Mouse (Mus musculus) midbrain, embryonic 16.5 days (tissue): ENCODE data around the gene Chmp6. TPM values are rescaled to one million over a fixed set of nuclear protein-coding genes. Genes with fewer than 3 reads are reported as not detected.

Source experiments
- ATAC-seq: fragments of 200-750 bp; cut with Nextera tagmentation; 2 replicates; pipeline ENCODE4 v1.8.0; 2017; ENCODE audit warnings: moderate TSS enrichment
- H3K27ac ChIP-seq: fragments of 300-500 bp; sonication (generic); 2 replicates; pipeline ENCODE4 v1.5.1; 2014; ENCODE audit warnings: mild to moderate bottlenecking, low read length, mixed read lengths
- H3K27me3 ChIP-seq: fragments of 300-500 bp; sonication (generic); 2 replicates; pipeline ENCODE4 v1.6.1; 2014; ENCODE audit warnings: low read depth, low read length, mixed read lengths; ENCODE audit not compliant: control insufficient read depth, insufficient read depth
- H3K36me3 ChIP-seq: fragments of 300-500 bp; sonication (generic); 2 replicates; pipeline ENCODE4 v1.6.1; 2014; ENCODE audit warnings: mild to moderate bottlenecking, low read length, moderate library complexity, mixed read lengths; ENCODE audit not compliant: control insufficient read depth, insufficient read depth
- H3K4me1 ChIP-seq: fragments of 300-500 bp; sonication (generic); 2 replicates; pipeline ENCODE4 v1.6.1; 2014; ENCODE audit warnings: mild to moderate bottlenecking, low read length, mixed read lengths; ENCODE audit not compliant: control insufficient read depth, insufficient read depth
- H3K4me2 ChIP-seq: fragments of 300-500 bp; sonication (generic); 2 replicates; pipeline ENCODE4 v1.6.1; 2014; ENCODE audit warnings: mild to moderate bottlenecking, low read length, mixed read lengths
- H3K4me3 ChIP-seq: fragments of 300-500 bp; sonication (generic); 2 replicates; pipeline ENCODE4 v1.5.1; 2014; ENCODE audit warnings: low read depth, mild to moderate bottlenecking, low read length, moderate library complexity, mixed read lengths
- H3K9ac ChIP-seq: fragments of 300-500 bp; sonication (generic); 2 replicates; pipeline ENCODE4 v1.6.1; 2014; ENCODE audit warnings: low read depth, low read length, mixed read lengths
- H3K9me3 ChIP-seq: fragments of 300-500 bp; sonication (generic); replicated peaks from 2 replicates; pipeline ENCODE4 v1.6.1; 2014; ENCODE audit warnings: mild to moderate bottlenecking, low read length, mixed read lengths; ENCODE audit not compliant: control insufficient read depth, poor library complexity, severe bottlenecking
- WGBS: fragments of 180-500 bp; shearing (Covaris S2); extraction: QIAGEN DNeasy Blood & Tissue Kit; methylation state at CpG from one replicate; pipeline ENCODE4 v1.1.7; 2014; 5-methylcytosine and 5-hydroxymethylcytosine counted together
- polyA plus RNA-seq: library from polyadenylated mRNA; unstranded; fragments of >200 nt; fragmentation: Nextera tagmentation; extraction: Ambion mirVana; gene quantifications from 2 replicates; pipeline ENCODE4 v1.2.1, GENCODE M21; 2015

Chmp6 gene
- polyA plus RNA-seq, 1 experiment from 2014 or later, result 115 TPM

DNA sequence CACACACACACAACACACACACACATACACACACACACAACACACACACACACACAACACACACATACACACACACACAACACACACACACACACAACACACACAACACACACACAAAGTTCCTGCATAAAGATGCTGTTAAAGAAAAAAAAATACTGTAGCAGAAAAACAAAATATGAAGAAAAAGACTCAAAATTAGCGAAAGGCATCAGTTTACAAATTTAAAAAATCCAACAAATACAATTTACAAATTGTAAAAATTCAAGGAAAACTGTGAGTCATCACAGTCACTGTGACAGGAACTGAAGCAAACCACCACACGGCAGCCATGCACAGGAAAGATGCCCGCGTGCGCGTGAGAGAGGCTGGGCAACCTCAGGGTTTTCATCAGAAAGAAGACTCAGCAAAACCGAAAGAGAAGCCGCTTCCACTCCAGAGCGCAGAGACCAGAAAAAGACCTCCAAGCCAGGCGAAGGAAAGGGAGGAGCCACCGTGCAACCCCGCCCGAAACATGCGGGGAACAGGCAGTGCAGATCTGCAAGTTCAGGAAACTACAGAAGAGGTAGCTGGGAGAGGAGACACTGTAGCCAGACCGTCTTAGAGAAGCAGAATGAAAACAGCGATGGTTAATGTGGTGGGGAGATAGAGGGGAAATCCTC, 14.9 kb downstream of the Chmp6 start:
- Histone ChIP-seq H3K27me3 (no peaks in the 10 kb centered on the region), H3K9me3 (no peaks in the 10 kb centered on the region), H3K4me2 (no peak overlapping the region), H3K4me1 (no peaks in the 10 kb centered on the region), H3K36me3 (no peaks in the 10 kb centered on the region), H3K4me3 (no peak overlapping the region), H3K27ac (no peak overlapping the region), H3K9ac (no peak overlapping the region)
- 73% methylated on average over 16 of the region's 16 CpGs for WGBS
- ATAC-seq, result no peak

DNA sequence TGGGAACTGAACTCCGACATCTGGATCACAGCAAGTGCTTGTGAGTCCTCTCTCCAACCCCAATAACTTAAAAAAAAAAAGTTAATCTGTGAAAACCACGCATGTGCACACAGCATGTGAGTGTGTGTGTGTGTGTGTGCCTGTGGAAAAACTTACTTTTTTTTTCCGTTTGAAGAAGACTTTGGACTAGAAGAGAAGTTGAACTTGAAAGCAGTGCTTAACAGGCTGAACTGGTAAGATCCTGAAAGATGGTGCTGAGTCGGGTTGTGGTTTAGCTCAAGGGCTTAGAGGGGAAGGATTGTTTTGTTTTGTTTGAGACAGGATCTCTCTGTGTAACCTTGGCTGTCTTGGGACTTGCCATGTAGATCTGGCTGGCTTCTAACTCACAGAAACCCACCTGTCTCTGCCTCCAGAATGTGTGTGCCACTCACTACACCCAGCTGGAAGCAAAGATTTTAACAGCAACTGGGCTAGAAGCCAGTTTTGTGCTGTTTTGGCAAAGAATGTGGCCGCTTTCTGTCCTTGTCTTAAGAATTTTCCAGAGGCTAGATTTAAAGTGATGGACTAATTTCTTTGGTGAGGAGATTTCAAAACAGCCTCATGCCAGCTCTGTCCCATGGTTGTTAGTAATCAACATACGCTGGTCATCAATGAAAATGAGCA, 16.5 kb downstream of the Chmp6 start:
- H3K27me3 ChIP-seq, result no peaks in the 10 kb centered on the region
- no peaks in the 10 kb centered on the region for H3K36me3 ChIP-seq
- H3K4me1 ChIP-seq, result no peaks in the 10 kb centered on the region
- ATAC-seq, result no peak
- no peak overlapping the region for H3K4me3 ChIP-seq
- no peak overlapping the region for H3K27ac ChIP-seq
- H3K9me3 ChIP-seq, result no peaks in the 10 kb centered on the region
- H3K9ac ChIP-seq, result no peak overlapping the region
- H3K4me2 ChIP-seq, result no peak overlapping the region
- WGBS, result 85% methylated on average over 6 of the region's 6 CpGs

DNA sequence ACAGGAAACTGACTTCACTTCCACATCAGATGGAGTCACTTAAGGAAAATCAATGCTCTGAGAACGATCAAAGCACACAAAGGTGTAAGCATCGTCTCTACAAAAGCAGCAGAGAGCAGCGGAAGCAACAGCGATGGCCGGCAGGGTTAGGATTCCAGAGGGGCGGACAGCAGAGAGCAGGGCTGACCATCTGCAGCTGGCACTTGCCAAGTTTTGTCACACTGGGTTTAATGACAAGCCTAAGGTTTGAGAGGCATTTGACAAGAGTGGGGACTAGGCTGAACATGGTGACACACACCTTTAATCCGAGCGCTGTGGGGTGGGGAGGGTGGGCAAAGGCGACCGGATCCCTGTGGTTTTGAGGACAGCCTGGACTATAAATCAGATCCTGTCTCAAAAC, 18.6 kb downstream of the Chmp6 start:
- no peak overlapping the region for H3K4me3 ChIP-seq
- H3K9me3 ChIP-seq, result no peaks in the 10 kb centered on the region
- H3K36me3 ChIP-seq, result no peaks in the 10 kb centered on the region
- no peak overlapping the region for H3K4me2 ChIP-seq
- no peaks in the 10 kb centered on the region for H3K27me3 ChIP-seq
- no peak for ATAC-seq
- no peaks in the 10 kb centered on the region for H3K4me1 ChIP-seq
- H3K9ac ChIP-seq, result no peak overlapping the region
- H3K27ac ChIP-seq, result no peak overlapping the region
- 74% methylated on average over 10 of the region's 10 CpGs for WGBS

DNA sequence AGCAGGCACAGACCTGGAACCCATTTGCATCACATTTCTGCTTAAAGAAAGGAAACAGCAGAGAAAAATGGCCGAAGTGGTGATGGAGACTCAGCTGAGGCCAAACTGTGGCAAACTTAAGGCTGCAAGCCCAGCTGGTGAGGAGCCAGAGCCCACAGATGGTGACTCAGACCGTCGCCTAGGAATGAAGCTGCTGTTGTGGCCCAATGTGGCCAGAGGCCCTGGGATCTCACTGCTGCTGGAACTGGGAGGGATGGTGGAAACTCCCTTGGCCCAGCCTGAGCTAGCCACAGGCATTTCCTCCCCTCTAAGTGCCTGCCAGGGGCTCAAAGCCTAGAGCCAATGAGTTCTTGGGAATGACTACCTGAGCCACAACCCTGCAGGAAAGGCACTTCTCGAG, 19.9 kb downstream of the Chmp6 start:
- Histone ChIP-seq H3K4me3 (no peak overlapping the region), H3K27me3 (no peaks in the 10 kb centered on the region), H3K9me3 (no peaks in the 10 kb centered on the region), H3K4me2 (no peak overlapping the region), H3K4me1 (no peaks in the 10 kb centered on the region), H3K36me3 (no peaks in the 10 kb centered on the region), H3K9ac (no peak overlapping the region), H3K27ac (no peak overlapping the region)
- no peak for ATAC-seq
- WGBS, result 56% methylated on average over 4 of the region's 4 CpGs

DNA sequence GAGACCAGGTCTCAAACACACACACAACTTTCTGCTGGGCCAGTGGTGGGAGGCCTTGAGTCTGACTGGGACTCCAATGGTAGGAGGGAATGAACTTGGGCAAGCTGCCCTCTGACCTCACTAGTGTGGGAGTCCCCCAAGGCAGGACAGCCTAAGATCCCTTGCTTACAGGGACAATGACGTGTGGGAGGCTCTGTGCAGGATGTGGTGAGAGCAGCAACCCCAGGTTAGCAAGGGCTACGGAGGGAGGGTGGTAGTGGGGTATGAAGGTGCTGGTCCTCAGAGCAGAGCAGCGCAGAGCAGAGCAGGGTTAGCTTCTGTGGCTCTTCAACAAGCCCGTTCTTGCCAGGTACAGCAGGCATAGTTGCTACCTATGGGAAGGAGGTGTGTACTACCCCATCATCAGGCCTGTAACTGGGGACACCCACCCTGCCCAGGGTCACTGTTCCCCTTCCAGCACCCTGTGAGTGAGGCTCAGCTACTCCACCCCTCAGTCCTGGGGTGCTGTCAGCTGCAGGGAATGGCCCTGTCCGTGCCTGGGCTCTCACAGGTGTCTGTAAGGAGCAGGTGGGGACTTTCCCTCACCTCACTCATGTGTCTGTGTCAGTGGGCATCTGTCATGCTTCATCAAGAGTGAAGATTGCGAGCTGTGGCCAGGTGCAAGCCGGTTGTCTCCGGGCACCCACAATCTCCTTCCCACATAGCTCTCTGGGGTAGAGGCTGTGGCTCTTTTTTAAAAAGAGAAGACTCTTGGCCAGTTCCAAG, 20.8 kb downstream of the Chmp6 start:
- no peaks in the 10 kb centered on the region for H3K9me3 ChIP-seq
- no peak overlapping the region for H3K27ac ChIP-seq
- no peak overlapping the region for H3K9ac ChIP-seq
- H3K4me2 ChIP-seq, result no peak overlapping the region
- H3K4me3 ChIP-seq, result no peak overlapping the region
- 90% methylated on average over 8 of the region's 8 CpGs for WGBS
- no peaks in the 10 kb centered on the region for H3K36me3 ChIP-seq
- no peaks in the 10 kb centered on the region for H3K4me1 ChIP-seq
- no peaks in the 10 kb centered on the region for H3K27me3 ChIP-seq
- no peak for ATAC-seq

DNA sequence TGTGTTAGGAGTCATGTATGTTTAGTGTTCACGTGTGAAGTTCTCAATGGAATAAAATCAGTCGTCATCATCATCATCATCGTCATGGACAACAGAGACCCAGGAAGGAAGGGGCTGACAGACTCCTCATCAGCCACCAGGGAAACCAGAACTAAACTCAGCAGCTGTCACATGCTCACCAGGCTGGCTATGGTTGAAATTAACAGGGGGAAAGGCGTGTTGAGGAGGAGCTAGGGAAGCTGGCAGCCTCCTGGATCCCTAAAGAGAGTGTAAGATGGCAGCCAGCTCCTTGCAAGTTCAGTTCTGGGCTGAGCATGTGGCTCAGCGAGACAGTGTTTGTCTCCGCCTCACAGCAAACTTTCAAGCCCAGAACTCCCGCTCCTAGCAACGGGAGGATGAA, 21.5 kb downstream of the Chmp6 start:
- ATAC-seq, result no peak
- H3K27ac ChIP-seq, result no peak overlapping the region
- no peaks in the 10 kb centered on the region for H3K27me3 ChIP-seq
- WGBS, result 77% methylated on average over 8 of the region's 8 CpGs
- no peaks in the 10 kb centered on the region for H3K36me3 ChIP-seq
- H3K4me2 ChIP-seq, result no peak overlapping the region
- H3K4me3 ChIP-seq, result no peak overlapping the region
- no peaks in the 10 kb centered on the region for H3K4me1 ChIP-seq
- no peak overlapping the region for H3K9ac ChIP-seq
- no peaks in the 10 kb centered on the region for H3K9me3 ChIP-seq

DNA sequence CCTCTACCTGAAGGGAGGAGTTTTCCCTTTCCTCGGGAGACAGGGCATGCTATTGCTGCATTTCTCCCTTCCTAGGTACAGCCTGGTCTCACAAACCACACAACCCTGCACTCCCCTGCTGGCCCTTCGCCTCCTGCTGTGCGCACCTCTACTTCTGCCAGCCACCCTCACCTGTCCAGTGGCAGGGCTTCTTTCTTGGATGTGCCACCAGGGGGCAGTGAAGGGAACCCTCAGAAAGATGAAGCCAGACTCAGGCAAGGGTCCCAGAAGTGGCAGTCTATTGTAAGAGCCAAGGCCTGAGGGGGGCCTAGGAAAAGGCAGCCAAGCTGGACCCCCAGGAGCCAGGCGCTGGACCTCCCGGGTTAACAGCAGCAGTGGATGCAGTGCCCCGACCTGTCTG, 22.2 kb downstream of the Chmp6 start:
- no peaks in the 10 kb centered on the region for H3K4me1 ChIP-seq
- peak; percentile 20; the same call in 1 of the 2 replicates for ATAC-seq
- H3K36me3 ChIP-seq, result no peaks in the 10 kb centered on the region
- no peak overlapping the region for H3K27ac ChIP-seq
- H3K4me3 ChIP-seq, result no peak overlapping the region
- no peaks in the 10 kb centered on the region for H3K27me3 ChIP-seq
- H3K9me3 ChIP-seq, result no peaks in the 10 kb centered on the region
- H3K4me2 ChIP-seq, result no peak overlapping the region
- 19% methylated on average over 6 of the region's 6 CpGs for WGBS
- H3K9ac ChIP-seq, result no peak overlapping the region

DNA sequence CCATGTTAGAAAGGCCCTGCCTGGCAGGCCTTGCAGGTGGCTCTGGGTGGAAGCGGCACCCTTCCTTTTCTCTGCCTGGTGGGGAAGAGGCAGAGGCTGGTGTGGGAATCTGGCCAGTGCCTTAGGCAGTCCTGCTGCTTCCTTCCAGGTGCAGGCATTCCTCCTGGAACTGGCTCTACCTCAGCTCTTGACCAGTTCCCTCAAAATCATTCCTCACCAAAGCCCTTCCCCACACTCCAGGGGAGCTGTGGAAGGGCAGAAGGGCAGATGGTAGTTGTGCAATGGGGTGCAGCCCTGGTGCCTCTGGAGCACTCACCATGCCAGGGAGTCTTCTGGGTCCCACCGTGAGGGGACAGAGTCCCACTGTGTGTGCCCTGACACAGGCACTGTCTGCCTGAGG, 23.2 kb downstream of the Chmp6 start:
- Histone ChIP-seq H3K4me3 (no peak overlapping the region), H3K9ac (no peak overlapping the region), H3K4me1 (no peaks in the 10 kb centered on the region; the same call in 1 of the 2 replicates), H3K27me3 (0 out of 2 replicates have a peak, but pooled peaks cover 3% of the 10 kb centered on the region), H3K4me2 (no peak overlapping the region), H3K9me3 (no peaks in the 10 kb centered on the region), H3K27ac (no peak overlapping the region), H3K36me3 (no peaks in the 10 kb centered on the region)
- ATAC-seq, result no peak
- WGBS, result 92% methylated on average over 2 of the region's 2 CpGs

DNA sequence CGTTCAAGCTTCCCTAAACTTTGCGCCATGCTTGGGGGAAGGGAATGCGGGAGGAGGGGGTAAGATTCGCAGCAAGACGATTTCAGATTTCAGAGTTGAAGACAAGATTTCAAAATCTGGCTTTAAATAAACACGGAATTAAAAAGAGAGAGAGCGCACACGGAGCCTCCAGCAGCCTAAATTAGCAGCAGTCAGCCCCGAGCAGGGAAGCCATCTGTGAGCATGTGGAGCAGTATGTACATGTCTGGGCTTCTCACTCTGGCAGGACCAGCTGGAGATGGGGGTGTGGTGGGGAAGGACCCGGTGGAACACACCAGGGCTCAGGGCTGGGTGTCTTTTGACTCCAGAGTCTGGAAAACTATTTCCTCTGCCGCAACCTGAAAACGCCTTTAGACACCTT, 24.0 kb downstream of the Chmp6 start:
- peaks cover 5% of the 10 kb centered on the region for H3K4me1 ChIP-seq
- H3K9ac ChIP-seq, result no peak overlapping the region
- no peak overlapping the region for H3K4me3 ChIP-seq
- no peak for ATAC-seq
- no peak overlapping the region for H3K27ac ChIP-seq
- no peaks in the 10 kb centered on the region for H3K36me3 ChIP-seq
- H3K4me2 ChIP-seq, result no peak overlapping the region
- H3K9me3 ChIP-seq, result no peaks in the 10 kb centered on the region
- 0 out of 2 replicates have a peak, but pooled peaks cover 3% of the 10 kb centered on the region for H3K27me3 ChIP-seq
- WGBS, result 58% methylated on average over 12 of the region's 12 CpGs
